Mouse (Mus musculus) olfactory bulb, adult 2 months (tissue): ENCODE measurements around the gene Purb. TPM values are rescaled to one million over a fixed set of nuclear protein-coding genes. Genes with fewer than 3 reads are reported as not detected.

Experiments
- H3K27ac ChIP-seq: fragments of 200-500 bp; 2 replicates; pipeline ENCODE4 v1.5.1; 2012; ENCODE audit warnings: low read depth, low read length; ENCODE audit not compliant: insufficient read depth
- H3K4me1 ChIP-seq: fragments of 200-500 bp; 2 replicates; pipeline ENCODE4 v1.6.1; 2012; ENCODE audit warnings: low read length; ENCODE audit not compliant: control insufficient read depth, insufficient read depth
- H3K4me3 ChIP-seq: fragments of 200-500 bp; 2 replicates; pipeline ENCODE4 v1.5.1; 2012; ENCODE audit warnings: mild to moderate bottlenecking, low read depth, low read length, moderate library complexity; ENCODE audit not compliant: insufficient read depth
- CTCF ChIP-seq: fragments of 200-500 bp; IDR thresholded peaks from 2 replicates; pipeline ENCODE4 v1.5.1; 2012; ENCODE audit warnings: low read depth, mild to moderate bottlenecking, low read length, moderate library complexity; ENCODE audit not compliant: insufficient read depth
- POLR2A ChIP-seq: fragments of 200-500 bp; IDR thresholded peaks from 2 replicates; pipeline ENCODE4 v1.6.1; 2012; ENCODE audit warnings: mild to moderate bottlenecking, low read depth, low read length, moderate library complexity; ENCODE audit not compliant: insufficient read depth
- WGBS: fragments of 180-500 bp; shearing (Covaris S2); methylation state at CpG from one replicate; pipeline ENCODE4 v1.1.7; 2018; 5-methylcytosine and 5-hydroxymethylcytosine counted together
- polyA plus RNA-seq: library from polyadenylated mRNA; stranded (reverse); fragments of >200 nt; gene quantifications from 2 replicates; pipeline ENCODE4 v1.2.4, GENCODE M21; 2012; ENCODE audit warnings: low replicate concordance; ENCODE audit not compliant: missing spikeins, insufficient read depth, insufficient read length

Purb gene
- polyA plus RNA-seq, 1 experiment: 170 TPM

GRCm38 (mm10) chr11:6488041-6488684, 12.4 kb upstream of the Purb start:
- Histone ChIP-seq H3K27ac (no peak overlapping the region), H3K4me1 (peaks cover 12% of the 10 kb centered on the region), H3K4me3 (no peak overlapping the region)
- WGBS: 97% methylated on average over 5 of the region's 5 CpGs
- TF ChIP-seq POLR2A (no peak), CTCF (no peak)

DNA sequence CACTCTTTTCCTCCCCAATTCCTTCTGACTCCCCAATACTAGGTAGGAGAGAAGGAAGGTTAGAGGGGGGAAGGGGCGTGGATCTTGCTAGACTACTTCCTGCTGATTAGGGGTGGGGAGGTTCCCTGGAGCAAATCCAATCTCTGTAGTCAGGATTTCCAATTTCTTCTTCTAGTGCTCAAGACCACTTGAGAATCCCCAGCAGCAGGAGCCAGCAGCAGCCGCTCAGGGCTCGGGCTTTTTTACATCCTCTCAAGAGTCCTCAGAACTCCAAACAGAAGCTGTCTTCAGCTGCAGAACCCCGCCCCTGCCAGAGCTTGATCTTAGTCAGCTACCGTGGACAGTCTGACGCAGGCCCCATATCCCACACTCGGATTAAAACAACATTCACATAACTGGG, 11.8 kb upstream of the Purb start:
- Histone ChIP-seq H3K4me3 (no peak overlapping the region), H3K4me1 (peaks cover 12% of the 10 kb centered on the region), H3K27ac (no peak overlapping the region)
- TF ChIP-seq POLR2A (no peak), CTCF (no peak)
- WGBS: 42% methylated on average over 7 of the region's 7 CpGs

GRCm38 (mm10) chr11:6486916-6487315, 11.2 kb upstream of the Purb start:
- Histone ChIP-seq H3K4me3 (no peak overlapping the region), H3K4me1 (peaks cover 12% of the 10 kb centered on the region), H3K27ac (no peak overlapping the region)
- WGBS: 75% methylated on average over 6 of the region's 6 CpGs
- TF ChIP-seq POLR2A: no peak

- no peak overlapping the region for H3K4me3 ChIP-seq
- TF ChIP-seq CTCF (no peak), POLR2A (no peak)
- WGBS: 56% methylated on average over 3 of the region's 3 CpGs
Measured at GRCm38 (mm10) chr11:6484244-6484959, 8.7 kb upstream of the Purb start.

GRCm38 (mm10) chr11:6483103-6483502, 7.4 kb upstream of the Purb start:
- Histone ChIP-seq H3K4me3 (no peak overlapping the region), H3K27ac (no peak overlapping the region)
- WGBS: 96% methylated on average over 2 of the region's 2 CpGs

More at GRCm38 (mm10) chr11:6484244-6484959, 8.7 kb upstream of the Purb start:
- Histone ChIP-seq H3K4me1 (peaks cover 12% of the 10 kb centered on the region), H3K27ac (no peak overlapping the region)

DNA sequence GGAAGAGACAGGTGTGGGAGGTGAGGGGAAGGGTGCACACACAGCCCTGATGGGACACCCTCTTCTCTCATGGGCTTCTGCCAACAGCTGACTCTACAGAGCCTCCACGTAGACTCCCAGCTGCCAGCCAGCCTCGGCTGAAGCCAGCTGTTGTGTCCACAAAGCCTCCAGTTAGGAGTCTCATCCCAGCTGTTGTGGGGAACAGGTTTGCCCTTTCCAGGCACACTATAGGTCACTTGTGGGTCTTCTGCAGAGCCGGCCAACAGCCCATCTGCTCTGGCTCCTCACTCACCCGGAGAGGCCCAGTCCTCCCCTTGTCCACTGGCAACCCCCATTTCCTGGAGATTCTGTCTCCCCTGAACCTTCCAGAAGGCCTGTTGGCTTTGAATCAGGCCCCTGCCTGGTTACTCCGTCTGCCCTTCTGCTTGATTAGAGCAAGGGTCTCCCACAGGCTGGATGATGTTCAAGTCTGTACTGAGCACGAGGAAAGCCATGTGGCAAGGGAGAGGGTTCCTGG, 6.0 kb upstream of the Purb start:
- Histone ChIP-seq H3K4me1 (peaks cover 6% of the 10 kb centered on the region), H3K4me3 (no peak overlapping the region), H3K27ac (no peak overlapping the region)
- TF ChIP-seq CTCF (no peak), POLR2A (no peak)
- WGBS: 43% methylated on average over 6 of the region's 6 CpGs

More at GRCm38 (mm10) chr11:6483103-6483502, 7.4 kb upstream of the Purb start:
- no peak for TF ChIP-seq POLR2A
- TF ChIP-seq CTCF: no peak
- H3K4me1 ChIP-seq: peaks cover 12% of the 10 kb centered on the region

DNA sequence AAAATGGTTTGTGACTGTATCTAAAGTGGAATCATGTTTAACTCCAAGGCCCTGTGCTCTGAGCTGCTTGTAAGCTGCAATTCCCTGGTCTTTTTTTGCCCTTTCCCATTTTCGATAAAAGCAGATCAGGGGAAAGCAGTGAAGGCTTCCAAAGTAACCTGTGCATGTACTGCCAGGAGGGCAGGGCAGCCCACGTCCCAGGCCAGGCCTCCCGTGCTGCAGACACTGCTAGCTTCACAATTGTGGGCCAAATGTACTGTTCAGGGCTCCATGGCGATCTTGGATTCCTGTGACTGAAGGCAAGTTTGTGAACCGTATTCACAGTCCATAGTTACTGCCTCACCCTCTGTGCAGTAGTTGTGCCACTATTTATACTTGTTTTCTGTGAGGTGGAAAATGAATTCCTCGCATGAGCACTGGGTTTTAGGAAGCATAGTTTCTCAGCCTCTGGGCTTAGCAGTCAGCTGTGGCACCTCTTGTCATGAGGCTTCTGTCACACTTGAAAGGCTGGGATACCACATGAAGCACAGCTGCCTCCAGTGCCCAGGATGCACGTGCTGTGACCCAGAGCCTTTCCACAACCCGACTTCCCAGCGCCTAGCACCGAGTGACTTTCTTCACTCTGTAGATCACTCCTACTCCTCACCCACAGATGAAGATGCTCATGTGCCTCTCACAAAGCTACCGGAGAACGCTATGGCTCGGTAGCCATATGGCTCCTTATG, 5.1 kb upstream of the Purb start:
- peaks cover 6% of the 10 kb centered on the region for H3K4me1 ChIP-seq
- no peak overlapping the region for H3K4me3 ChIP-seq
- 72% methylated on average over 13 of the region's 13 CpGs for WGBS
- no peak overlapping the region for H3K27ac ChIP-seq
- TF ChIP-seq POLR2A (no peak), CTCF (no peak)

GRCm38 (mm10) chr11:6480191-6480590, 4.5 kb upstream of the Purb start:
- peaks cover 3% of the 10 kb centered on the region for H3K4me1 ChIP-seq
- no peak overlapping the region for H3K4me3 ChIP-seq
- no peak overlapping the region for H3K27ac ChIP-seq
- TF ChIP-seq CTCF: no peak
- TF ChIP-seq POLR2A: no peak
- WGBS: 65% methylated on average over 7 of the region's 7 CpGs

- TF ChIP-seq POLR2A: no peak
- no peak for TF ChIP-seq CTCF
- Histone ChIP-seq H3K4me3 (no peak overlapping the region), H3K27ac (no peak overlapping the region), H3K4me1 (no peaks in the 10 kb centered on the region)
- 78% methylated on average over 2 of the region's 2 CpGs for WGBS
Measured at GRCm38 (mm10) chr11:6479231-6479630, 3.5 kb upstream of the Purb start.
